Mouse (Mus musculus) brain, embryonic 14.5 days (tissue): ENCODE data around the gene Tmem98.

ENCODE experiments used
- CTCF ChIP-seq: fragments of 200-500 bp; IDR thresholded peaks from 2 replicates; pipeline ENCODE4 v1.5.1; 2012; ENCODE audit warnings: inconsistent platforms, mild to moderate bottlenecking, moderate library complexity, borderline replicate concordance; ENCODE audit not compliant: insufficient read depth, insufficient read length; ENCODE audit errors: extremely low read depth
- POLR2A ChIP-seq: fragments of 200-500 bp; IDR thresholded peaks from 2 replicates; pipeline ENCODE4 v1.6.1; 2012; ENCODE audit warnings: mild to moderate bottlenecking, inconsistent platforms, borderline replicate concordance; ENCODE audit not compliant: poor library complexity, insufficient read depth, insufficient read length, severe bottlenecking; ENCODE audit errors: extremely low read depth

- TF ChIP-seq CTCF: no peak
- no peak for TF ChIP-seq POLR2A
These were observed 47.9 kb upstream of the Tmem98 start for GRCm38 (mm10) chr11:80762066-80762465.
